In the genomic region with DNA sequence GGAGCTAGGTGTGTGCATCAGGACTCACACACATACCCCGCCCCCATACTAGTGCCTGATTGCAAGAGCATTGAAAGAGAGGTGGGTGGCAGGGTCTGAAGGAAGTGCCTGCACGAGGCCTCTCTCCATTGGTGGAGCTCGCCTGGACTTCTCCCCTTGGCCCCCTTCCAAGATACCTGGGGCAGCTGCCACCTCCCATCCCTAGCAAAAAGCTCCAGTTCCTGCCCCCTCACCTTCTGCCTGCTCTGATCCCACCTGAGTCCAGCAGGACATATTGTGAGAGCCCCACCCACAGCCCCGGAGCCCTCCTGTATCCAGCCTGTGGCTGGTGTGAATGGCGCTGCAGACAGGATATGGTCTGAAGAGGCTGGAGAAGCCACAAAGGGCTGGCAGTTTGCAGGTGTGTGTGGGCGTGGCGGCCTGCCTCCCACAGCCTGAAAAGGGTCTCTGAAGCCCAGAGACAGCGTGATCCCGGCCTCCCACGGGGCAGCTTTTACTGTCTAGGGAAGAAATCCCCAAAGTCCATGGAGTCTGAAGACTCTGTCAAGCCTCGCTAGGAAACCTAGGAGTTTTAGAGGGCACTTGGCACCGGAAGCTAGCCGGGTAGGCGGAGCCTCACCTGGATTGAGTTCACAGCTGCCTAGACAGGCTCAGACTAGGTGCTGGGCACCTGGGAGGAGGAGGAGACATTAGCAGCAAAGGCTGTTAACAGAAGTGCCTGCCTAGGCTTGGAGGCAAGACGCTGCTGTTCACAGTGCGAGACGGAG, we compare ENCODE assay signal across 8 mouse cellular contexts. TPM values are rescaled to one million over a fixed set of nuclear protein-coding genes. Genes with fewer than 3 reads are reported as not detected.
DNase-seq lines count a peak whose midpoint lies in the region; ATAC-seq lines count a peak whose summit lies in the region.

No protein-coding gene starts in this region.

- ATAC-seq in hindbrain, embryonic 16.5 days = no peak
- no peak; the same call in 1 of the 2 replicates for ATAC-seq in liver, embryonic 13.5 days (ENCODE audit: low read depth)
- ATAC-seq in neural tube, embryonic 13.5 days (ENCODE audit: low read depth) = no peak

- DNase-seq in urinary bladder, adult 2 months (ENCODE audit: low spot score) = peak; percentile 63
- DNase-seq in urinary bladder, postnatal 4 days (ENCODE audit: low spot score in 2 of 2) = no peak
- DNase-seq in liver, embryonic 13.5 days = no peak
- DNase-seq in cerebellum, postnatal 14 days = no peak
- no peak for DNase-seq in layer of hippocampus, postnatal 10 days (ENCODE audit: low spot score in 2 of 2)
- DNase-seq in left cerebral cortex, adult 8-10 months (ENCODE audit: low spot score in 2 of 2) = no peak

- no peaks in the 10 kb centered on the region for H3K27me3 ChIP-seq in hindbrain, embryonic 16.5 days (replicated peaks; ENCODE audit: control insufficient read depth, insufficient read depth, low read length)
- peaks cover 8% of the 10 kb centered on the region; the same call in 1 of the 2 replicates for H3K27me3 ChIP-seq in liver, embryonic 13.5 days
- H3K27me3 ChIP-seq in neural tube, embryonic 13.5 days = no peaks in the 10 kb centered on the region; the same call in 1 of the 2 replicates

- H3K9ac ChIP-seq in hindbrain, embryonic 16.5 days (ENCODE audit: low read depth, low read length) = peak overlapping the region; percentile 20
- peak overlapping the region; percentile 54 for H3K9ac ChIP-seq in liver, embryonic 13.5 days
- peak overlapping the region; percentile 32; the same call in 1 of the 2 replicates for H3K9ac ChIP-seq in neural tube, embryonic 13.5 days

- H3K4me1 ChIP-seq in hindbrain, embryonic 16.5 days (ENCODE audit: control insufficient read depth, insufficient read depth, low read depth, low read length) = peaks cover 21% of the 10 kb centered on the region
- peaks cover 90% of the 10 kb centered on the region for H3K4me1 ChIP-seq in liver, embryonic 13.5 days (replicated peaks)
- peaks cover 45% of the 10 kb centered on the region for H3K4me1 ChIP-seq in neural tube, embryonic 13.5 days (replicated peaks)

- H3K9me3 ChIP-seq in hindbrain, embryonic 16.5 days (ENCODE audit: control insufficient read depth, low read length) = no peaks in the 10 kb centered on the region
- no peaks in the 10 kb centered on the region for H3K9me3 ChIP-seq in liver, embryonic 13.5 days (replicated peaks)
- H3K9me3 ChIP-seq in neural tube, embryonic 13.5 days = no peaks in the 10 kb centered on the region

- 20% methylated on average over 17 of the region's 17 CpGs for WGBS in hindbrain, embryonic 16.5 days
- WGBS in liver, embryonic 13.5 days (ENCODE audit: insufficient replicate concordance) = 15% methylated on average over 17 of the region's 17 CpGs
- 19% methylated on average over 17 of the region's 17 CpGs for WGBS in neural tube, embryonic 13.5 days

- H3K4me3 ChIP-seq in hindbrain, embryonic 16.5 days (ENCODE audit: low read length) = peak overlapping the region; percentile 23
- peak overlapping the region; percentile 43 for H3K4me3 ChIP-seq in liver, embryonic 13.5 days (replicated peaks)
- H3K4me3 ChIP-seq in neural tube, embryonic 13.5 days = peak overlapping the region; percentile 8; the same call in 1 of the 2 replicates

- H3K4me2 ChIP-seq in hindbrain, embryonic 16.5 days (ENCODE audit: low read length) = peak overlapping the region; percentile 41
- H3K4me2 ChIP-seq in liver, embryonic 13.5 days = peak overlapping the region; percentile 58
- H3K4me2 ChIP-seq in neural tube, embryonic 13.5 days = peak overlapping the region; percentile 40

- H3K27ac ChIP-seq in hindbrain, embryonic 16.5 days (ENCODE audit: low read depth, low read length) = no peak overlapping the region
- H3K27ac ChIP-seq in liver, embryonic 13.5 days = 0 out of 2 replicates have a peak overlapping the region, but pooled peaks have one; percentile 30
- peak overlapping the region; percentile 78 for H3K27ac ChIP-seq in neural tube, embryonic 13.5 days (replicated peaks)

- H3K36me3 ChIP-seq in hindbrain, embryonic 16.5 days (ENCODE audit: control insufficient read depth, insufficient read depth, low read length) = no peaks in the 10 kb centered on the region
- H3K36me3 ChIP-seq in liver, embryonic 13.5 days = no peaks in the 10 kb centered on the region
- H3K36me3 ChIP-seq in neural tube, embryonic 13.5 days = no peaks in the 10 kb centered on the region

RNA-seq across cellular contexts. Expression of a gene that starts 2.3 kb away (rescaled TPM):
- polyA plus RNA-seq in urinary bladder, adult 2 months (2012; rRNA removed) = 47.4 and 52.8 TPM in 2 replicates
- 112 and 135 TPM in 2 replicates for polyA plus RNA-seq in hindbrain, embryonic 16.5 days (2015; fragmentation: Nextera tagmentation; extraction: Ambion mirVana)
- 42.7 and 55.6 TPM in 2 replicates for polyA plus RNA-seq in liver, embryonic 13.5 days (2015; fragmentation: Nextera tagmentation; extraction: Ambion mirVana)
- 160 and 168 TPM in 2 replicates for polyA plus RNA-seq in neural tube, embryonic 13.5 days (2015; fragmentation: Nextera tagmentation; extraction: Ambion mirVana)
- total RNA-seq in layer of hippocampus, postnatal 10 days (2021) = 100 to 1,000 TPM; 160 to 164 TPM
- 10 to 100 TPM; 72.9 to 94.8 (median 80.5) TPM for total RNA-seq in left cerebral cortex, adult 8-10 months (2022)

RNA-seq across cellular contexts. Expression of a gene that starts 40.7 kb away (rescaled TPM):
- polyA plus RNA-seq in urinary bladder, adult 2 months (2012; rRNA removed) = 4.9 and 6.3 TPM in 2 replicates
- polyA plus RNA-seq in hindbrain, embryonic 16.5 days (2015; fragmentation: Nextera tagmentation; extraction: Ambion mirVana) = 1.2 and 1.3 TPM in 2 replicates
- 5.5 and 6.0 TPM in 2 replicates for polyA plus RNA-seq in liver, embryonic 13.5 days (2015; fragmentation: Nextera tagmentation; extraction: Ambion mirVana)
- 1.4 and 1.5 TPM in 2 replicates for polyA plus RNA-seq in neural tube, embryonic 13.5 days (2015; fragmentation: Nextera tagmentation; extraction: Ambion mirVana)
- under 1 TPM; 0.20 to 0.48 TPM for total RNA-seq in layer of hippocampus, postnatal 10 days (2021)
- under 1 TPM in 2 of 4 experiments, not detected in 2; 0.27 to 0.30 TPM for total RNA-seq in left cerebral cortex, adult 8-10 months (2022)

RNA-seq across cellular contexts. Expression of a gene that starts 53.3 kb away (rescaled TPM):
- 1.4 TPM in 2 replicates for polyA plus RNA-seq in urinary bladder, adult 2 months (2012; rRNA removed)
- polyA plus RNA-seq in hindbrain, embryonic 16.5 days (2015; fragmentation: Nextera tagmentation; extraction: Ambion mirVana) = 0.05 and 0.09 TPM in 2 replicates
- 0.43 and 0.52 TPM in 2 replicates for polyA plus RNA-seq in liver, embryonic 13.5 days (2015; fragmentation: Nextera tagmentation; extraction: Ambion mirVana)
- 0.07 and 0.48 TPM in 2 replicates for polyA plus RNA-seq in neural tube, embryonic 13.5 days (2015; fragmentation: Nextera tagmentation; extraction: Ambion mirVana)
- total RNA-seq in layer of hippocampus, postnatal 10 days (2021) = under 1 TPM; 0.18 to 0.55 TPM
- under 1 TPM in 3 of 4 experiments, not detected in 1; 0.17 to 0.95 (median 0.46) TPM for total RNA-seq in left cerebral cortex, adult 8-10 months (2022)

RNA-seq across cellular contexts. Expression of a gene that starts 58.9 kb away (rescaled TPM):
- 36.5 and 36.8 TPM in 2 replicates for polyA plus RNA-seq in urinary bladder, adult 2 months (2012; rRNA removed)
- polyA plus RNA-seq in hindbrain, embryonic 16.5 days (2015; fragmentation: Nextera tagmentation; extraction: Ambion mirVana) = 5.7 and 6.9 TPM in 2 replicates
- polyA plus RNA-seq in liver, embryonic 13.5 days (2015; fragmentation: Nextera tagmentation; extraction: Ambion mirVana) = 3.5 TPM in 2 replicates
- polyA plus RNA-seq in neural tube, embryonic 13.5 days (2015; fragmentation: Nextera tagmentation; extraction: Ambion mirVana) = 8.1 and 10.1 TPM in 2 replicates
- 1 to 10 TPM; 4.0 to 4.2 TPM for total RNA-seq in layer of hippocampus, postnatal 10 days (2021)
- total RNA-seq in left cerebral cortex, adult 8-10 months (2022) = 1 to 10 TPM; 1.2 to 2.2 (median 1.8) TPM
